Mouse (Mus musculus): ENCODE results near the gene Fkbpl. TPM values are rescaled to one million over a fixed set of nuclear protein-coding genes. Genes with fewer than 3 reads are reported as not detected.

The Fkbpl gene
- total RNA-seq, 4 experiments from 2014 or later, result 13.0 to 15.5 (median 15.1) TPM

DNA sequence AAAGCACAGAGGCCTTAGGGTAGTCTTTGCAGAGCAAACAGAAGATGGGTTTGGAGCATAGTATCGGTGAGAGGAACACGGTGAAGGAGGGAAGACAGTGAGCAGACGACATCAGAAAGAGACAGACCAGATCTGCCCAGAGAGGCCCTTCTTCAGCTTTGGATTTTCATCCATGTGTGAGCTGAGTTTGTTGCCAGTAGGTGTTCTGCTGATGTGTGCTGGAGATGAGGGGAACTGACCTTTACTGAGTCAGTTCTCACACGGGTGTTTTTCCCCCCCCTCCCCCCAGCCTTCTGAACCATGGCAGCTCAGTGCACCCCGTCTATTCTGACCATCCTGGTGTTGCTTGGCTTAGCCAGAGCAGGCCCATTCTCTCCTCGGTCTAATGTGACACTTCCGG is 25.7 kb downstream of the Fkbpl start, which contains the start of gene Tnxb:
Tnxb (plus strand) TSS at position 301 of the 400 bp plus-strand sequence.
- DNase-seq, result no peak

- no peak for DNase-seq
Observed at GRCm38 (mm10) chr17:34671151-34672066, 26.8 kb downstream of the Fkbpl start.

DNA sequence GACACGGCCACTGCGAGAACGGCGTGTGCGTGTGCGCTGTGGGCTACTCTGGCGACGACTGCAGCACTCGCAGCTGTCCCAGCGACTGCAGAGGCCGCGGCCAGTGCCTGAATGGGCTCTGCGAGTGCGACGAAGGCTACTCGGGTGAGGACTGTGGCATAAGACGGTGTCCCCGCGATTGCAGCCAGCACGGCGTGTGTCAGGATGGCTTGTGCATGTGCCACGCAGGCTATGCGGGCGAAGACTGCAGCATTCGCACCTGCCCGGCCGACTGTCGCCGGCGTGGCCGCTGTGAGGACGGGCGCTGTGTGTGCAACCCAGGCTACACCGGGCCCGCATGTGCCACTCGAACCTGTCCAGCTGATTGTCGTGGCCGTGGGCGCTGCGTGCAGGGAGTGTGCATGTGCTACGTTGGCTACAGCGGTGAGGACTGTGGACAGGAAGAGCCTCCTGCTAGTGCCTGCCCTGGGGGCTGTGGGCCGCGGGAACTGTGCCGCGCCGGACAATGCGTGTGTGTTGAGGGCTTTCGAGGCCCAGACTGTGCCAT is 27.8 kb downstream of the Fkbpl start:
- DNase-seq, result no peak

GRCm38 (mm10) chr17:34673139-34673538 is 28.6 kb downstream of the Fkbpl start:
- DNase-seq, result no peak

GRCm38 (mm10) chr17:34674524-34675204 is 30.1 kb downstream of the Fkbpl start:
- DNase-seq, result no peak

DNA sequence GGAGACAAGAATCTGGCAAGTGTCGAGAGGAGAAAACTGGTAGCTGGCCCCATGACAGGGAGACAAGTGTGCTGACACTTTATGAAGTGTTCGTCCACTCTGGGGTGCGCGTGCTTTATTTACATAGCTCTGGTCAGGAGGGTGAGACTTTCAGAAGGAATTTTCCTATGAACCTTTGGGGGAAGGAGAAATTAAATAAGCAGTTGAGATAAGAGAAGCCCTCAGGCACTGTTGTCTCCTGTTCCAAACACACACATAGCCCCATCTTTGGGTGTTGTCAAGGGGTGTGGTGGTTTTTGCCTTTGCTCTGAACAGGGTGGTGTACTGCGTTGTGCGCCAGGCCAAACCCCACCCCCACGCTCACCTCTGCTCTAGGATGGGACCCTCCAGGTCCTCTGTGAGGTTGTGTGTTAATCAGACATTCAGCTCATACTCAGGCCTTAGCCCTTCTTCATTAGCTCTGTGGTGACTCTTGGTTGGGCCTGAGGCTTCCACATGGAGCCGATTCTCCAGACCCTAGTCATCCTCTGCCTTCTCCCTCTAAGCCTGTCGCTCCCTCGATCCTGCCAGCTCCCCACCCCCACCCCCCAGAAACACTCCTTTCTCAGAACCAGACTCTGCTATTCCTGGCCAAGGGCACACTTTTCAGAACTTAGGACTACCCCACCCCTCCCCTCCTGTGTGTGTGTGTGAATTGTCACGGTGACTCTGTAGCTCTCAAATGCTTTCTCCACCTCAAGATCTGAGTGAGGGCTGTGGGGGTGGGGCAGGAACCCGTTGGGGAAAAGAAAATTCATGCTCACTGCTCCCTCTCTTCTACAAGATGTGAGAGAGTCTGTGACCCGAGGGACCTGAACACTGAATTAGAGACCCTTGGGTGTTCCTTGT is 30.9 kb downstream of the Fkbpl start:
- DNase-seq, result no peak

DNA sequence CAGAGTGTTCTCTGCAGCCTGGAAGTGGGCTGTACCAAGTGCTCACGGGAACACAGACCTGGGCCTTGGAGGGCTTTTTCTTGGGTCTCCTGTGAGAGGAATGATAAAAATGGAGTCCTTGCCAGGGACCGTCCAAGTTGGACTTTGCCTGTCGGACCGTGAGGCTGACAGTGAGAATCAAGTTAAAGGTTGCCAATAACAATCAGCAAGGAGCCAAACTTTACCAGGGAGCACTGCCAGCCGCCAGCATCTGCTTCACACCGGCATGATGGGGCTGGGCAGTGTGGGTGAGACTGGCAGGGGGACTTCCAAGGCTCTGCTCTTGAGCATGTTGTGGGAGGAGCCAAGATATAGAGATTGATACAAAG is 31.5 kb downstream of the Fkbpl start:
- no peak for DNase-seq

GRCm38 (mm10) chr17:34676671-34677070 is 32.1 kb downstream of the Fkbpl start:
- DNase-seq, result no peak

- no peak for DNase-seq
Observed at GRCm38 (mm10) chr17:34680191-34680590, 35.6 kb downstream of the Fkbpl start.

GRCm38 (mm10) chr17:34680621-34681020 is 36.1 kb downstream of the Fkbpl start:
- DNase-seq, result no peak

DNA sequence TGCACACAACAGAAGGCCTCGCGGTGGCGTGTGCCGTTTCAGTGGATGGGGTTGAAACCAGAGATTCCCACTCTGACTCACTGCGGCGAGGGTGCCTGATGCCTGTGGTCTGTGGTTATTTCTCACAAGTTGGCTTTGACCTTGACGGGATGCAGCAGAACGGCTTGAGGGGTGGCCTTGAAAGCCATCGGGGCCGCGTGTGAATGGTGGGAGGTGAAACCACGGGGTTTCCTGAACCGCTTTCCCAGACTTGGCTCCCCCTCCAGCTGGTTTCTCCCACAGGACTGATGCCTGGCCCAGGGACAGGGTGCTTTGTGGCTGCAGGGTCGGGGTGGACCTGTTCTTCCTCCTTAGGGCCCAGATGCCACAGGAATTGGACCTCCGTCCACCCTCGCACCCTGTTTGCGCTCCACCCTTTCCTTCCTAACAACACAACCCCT is 36.6 kb downstream of the Fkbpl start:
- peak; percentile 61 for DNase-seq

DNA sequence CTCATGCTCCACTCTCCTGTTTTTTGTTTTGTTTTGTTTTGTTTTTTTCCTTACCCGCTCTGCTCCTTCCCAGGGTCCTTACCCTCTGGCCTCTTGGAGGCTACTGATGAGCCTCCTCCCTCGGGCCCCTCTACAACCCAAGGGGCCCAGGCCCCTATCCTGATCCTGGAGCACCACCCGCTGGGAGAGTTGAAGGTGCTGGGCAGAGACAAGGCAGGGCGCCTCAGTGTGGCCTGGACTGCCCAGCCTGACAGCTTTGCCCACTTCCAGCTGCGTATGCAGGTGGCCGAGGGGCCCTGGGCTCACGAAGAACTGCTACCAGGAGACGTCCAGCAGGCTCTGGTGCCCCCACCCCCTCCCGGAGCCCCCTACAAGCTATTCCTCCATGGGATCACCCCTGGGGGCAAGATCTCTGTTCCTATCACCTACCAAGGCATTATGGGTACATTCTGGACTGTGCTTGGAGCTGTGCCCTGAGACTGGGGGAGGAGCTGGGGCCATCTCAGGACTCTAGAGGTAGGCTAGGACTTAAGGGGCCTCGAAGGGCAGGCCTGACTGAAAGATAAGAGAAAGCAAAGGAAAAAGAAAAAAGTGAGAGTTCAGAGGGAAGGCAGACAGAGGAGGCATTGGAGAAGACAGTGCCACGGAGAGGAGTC is 37.4 kb downstream of the Fkbpl start:
- DNase-seq, result no peak

DNA sequence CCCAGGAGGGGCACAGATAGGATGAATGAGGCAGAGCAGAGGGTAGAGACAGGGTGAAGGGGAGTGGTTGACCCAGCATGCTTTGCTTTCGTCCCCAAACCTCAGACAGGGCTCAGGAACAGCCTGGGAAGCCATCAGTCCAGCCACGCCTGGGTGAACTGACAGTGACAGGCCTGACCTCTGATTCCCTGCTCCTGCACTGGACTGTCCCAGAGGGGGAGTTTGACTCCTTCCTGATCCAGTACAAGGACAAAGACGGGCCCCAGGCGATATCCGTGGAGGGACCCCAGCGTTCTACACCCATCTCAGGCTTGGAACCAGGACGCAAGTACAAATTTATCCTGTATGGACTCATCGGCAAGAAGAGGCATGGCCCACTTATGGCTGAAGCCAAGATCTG is 38.6 kb downstream of the Fkbpl start:
- DNase-seq, result no peak

DNA sequence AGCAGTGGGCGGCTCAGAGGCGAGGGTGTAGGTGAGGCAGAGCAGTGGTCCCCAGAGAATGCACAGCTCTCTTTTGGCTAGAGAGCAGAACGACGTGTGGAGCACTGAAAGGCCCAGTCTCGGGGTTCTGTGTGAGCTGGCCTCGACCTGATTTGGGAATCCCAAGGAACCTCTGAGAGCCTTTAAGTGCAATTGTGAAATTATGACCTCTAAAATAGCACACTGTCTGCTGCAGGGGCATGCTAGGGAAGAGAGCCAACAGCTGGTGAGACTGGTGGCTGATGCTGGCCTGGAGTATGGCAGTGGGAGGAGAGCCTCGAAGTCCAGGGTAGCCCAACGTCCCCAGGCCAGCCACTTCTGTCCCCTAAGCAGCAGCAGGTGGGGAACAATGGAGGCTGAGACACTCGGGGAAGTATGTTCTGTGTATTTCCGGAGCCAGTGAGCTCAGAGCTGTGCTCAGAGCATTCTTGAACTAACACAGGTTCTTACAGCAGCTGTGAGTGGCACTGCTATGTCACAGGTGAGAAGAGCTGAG is 39.2 kb downstream of the Fkbpl start:
- DNase-seq, result no peak

DNA sequence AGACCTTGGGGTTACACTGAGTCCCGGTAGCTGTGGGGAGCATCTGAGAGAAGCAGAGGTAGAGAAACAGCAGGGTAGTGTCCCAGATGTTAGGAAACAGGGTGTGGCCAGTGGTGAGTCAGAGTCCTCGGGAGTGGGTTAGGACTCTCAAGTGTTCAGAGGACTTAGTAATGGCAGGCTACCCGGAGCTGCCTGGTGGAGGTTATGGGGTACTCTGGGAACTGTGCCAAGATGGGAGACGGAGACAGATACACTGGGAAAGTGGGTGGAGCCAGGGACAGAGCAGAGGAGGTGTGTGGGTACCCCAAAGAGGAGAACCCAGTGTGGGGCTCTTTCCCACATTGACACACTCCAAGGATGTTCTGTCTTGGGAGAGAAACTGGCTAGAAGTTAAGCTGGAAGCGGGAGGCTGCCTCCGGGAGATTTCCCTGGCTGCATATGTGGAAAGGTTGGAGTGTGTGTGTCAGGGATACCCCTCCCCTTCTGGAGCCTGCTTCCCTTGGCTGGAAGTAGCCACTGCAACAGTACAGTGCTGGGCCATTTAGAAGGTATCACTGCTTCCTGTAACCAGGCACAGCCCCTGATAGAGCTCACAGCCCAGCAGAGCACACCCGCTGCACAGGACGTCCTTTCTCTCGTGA is 39.8 kb downstream of the Fkbpl start:
- no peak for DNase-seq

- no peak for DNase-seq
Observed at GRCm38 (mm10) chr17:34685120-34686110, 40.9 kb downstream of the Fkbpl start.

DNA sequence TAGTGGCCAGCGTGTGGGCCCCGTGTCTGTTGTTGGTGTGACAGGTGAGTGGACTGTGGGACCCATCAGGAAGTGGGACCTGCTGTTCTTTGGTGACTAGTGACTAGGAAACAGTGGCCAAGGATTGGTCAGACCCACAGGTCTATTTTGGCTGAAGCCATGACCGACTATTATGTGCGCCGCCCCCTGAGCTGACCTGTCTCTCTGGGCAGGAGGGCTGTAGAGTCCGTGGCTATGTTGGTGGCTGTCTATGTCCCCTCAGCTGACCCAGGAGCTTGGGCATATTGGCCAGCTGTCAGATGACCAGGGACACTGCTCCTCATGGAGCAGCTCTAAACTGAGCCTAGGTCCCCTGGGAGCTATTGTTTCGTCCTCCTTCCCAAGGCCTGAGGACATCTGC is 44.3 kb downstream of the Fkbpl start:
- DNase-seq, result no peak

GRCm38 (mm10) chr17:34690458-34690857 is 45.9 kb downstream of the Fkbpl start:
- no peak for DNase-seq

DNA sequence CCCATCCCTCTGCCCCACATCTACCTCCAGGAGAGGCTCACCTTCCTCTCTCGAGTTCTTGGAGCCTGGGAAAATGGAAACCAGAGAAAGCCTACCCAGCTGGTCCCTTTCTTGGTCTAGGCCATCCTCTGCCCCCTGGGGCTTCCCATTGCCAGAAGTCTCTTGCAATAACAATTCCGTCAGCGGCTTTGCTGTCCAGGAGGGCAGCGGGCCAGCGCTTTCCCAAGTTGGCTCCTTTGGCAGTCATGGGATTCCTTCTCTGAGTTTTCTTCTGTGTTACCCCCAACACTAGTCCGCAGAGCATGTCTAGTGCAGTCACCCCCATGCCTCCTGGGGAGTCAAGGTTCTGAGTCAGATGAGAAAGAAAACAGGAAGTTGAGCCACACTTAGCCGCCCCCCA is 48.3 kb downstream of the Fkbpl start:
- no peak for DNase-seq
